Mouse (Mus musculus) cerebellum, adult 18-20 months (tissue): Measurements from ENCODE around the gene Rhox2a.
"Not testable (repeated sequence)": the region's sequence is repeated elsewhere in the genome, so short reads cannot be mapped to it uniquely, and the experiment has no call there.

Source experiments
- DNase-seq, 2 experiments: peaks; one replicate each; pipeline ENCODE4 v3.0.0; 2021

Rhox2a gene

DNA sequence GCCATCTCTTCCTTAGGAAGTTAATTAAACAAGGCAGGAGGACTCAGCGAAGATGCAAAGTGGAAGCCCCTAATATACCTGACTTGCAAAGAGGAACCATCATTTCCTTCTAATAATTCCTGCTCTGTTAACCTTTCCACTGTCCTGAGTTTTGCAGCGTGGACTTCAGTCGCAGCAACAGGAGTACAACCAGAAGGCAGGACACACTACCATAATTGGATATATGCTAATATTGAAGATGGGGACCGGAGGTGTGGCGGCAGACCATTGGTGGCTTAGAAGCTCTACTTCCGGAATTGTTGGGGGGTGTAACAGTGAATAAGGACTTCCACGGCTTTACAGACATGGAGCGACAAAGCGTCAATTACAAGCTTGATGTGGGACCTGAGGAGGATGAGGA is at the start of gene Rhox2a:
Gene Rhox2a, plus strand, starts transcription at position 301 of the 400 bp plus-strand sequence.
- not testable (repeated sequence) for DNase-seq

DNA sequence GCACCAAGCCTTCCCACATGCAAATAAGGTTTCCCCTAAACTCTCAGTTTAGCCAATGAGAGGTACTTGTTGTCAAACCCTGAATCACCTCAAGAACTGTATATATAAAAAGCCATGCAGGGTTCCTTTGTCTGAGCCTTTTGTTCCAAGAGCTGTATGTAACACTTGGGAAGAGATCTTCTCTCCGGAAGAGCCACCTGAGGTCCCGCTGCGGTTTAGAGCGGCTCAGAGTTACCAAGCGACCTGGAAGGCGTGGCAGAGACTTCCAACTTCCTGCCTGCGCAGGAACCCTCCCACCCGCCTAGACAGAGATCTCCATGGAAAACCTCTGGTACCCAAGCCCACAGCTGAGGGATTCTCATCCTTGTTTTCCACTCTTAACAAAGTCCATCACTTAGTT is 46.1 kb upstream of the Rhox2a start:
- no peak for DNase-seq

DNA sequence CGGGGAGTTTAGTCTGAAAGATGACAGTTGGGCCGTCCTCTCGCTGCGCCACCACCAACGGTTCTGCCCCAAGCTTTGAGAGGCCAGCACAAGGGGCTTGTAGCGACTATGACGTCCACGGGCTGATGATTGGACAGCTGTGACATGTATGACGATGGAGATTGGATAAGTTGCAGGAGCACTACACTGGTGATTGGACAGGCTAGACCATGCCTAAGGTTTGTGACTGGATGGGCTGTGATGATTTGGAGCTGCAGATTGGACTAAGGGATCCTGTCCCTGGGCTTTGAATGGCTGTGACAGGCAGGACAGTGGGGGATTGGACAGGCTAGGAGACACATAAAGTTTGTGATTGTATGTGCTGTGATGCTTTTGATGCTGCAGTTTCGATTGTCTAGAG is 33.8 kb upstream of the Rhox2a start, which contains the start of gene Gm9:
Gene Gm9, minus strand, starts transcription at position 101 of the 400 bp plus-strand sequence.
- DNase-seq, result no peak

DNA sequence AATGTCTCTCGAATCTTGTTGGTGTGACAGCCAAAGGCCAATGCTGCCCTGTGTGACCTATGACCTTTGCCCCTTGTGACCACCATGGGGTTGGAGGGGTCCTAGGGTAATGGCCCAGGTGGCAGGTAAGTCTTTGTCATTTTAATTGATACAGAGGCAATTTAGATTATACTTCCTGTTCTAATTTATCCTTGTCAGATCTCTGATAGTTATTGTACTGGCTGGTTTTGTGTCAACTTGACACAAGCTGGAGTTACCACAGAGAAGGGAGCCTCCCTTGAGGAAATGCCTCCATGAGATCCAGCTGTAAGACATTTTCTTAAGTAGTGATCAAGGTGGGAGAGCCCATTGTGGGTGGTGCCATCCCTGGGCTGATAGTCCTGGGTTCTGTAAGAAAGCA is 22.6 kb upstream of the Rhox2a start, which contains the start of gene Rhox1:
Gene Rhox1, minus strand, starts transcription at position 101 of the 400 bp plus-strand sequence.
- not testable (repeated sequence) for DNase-seq

DNA sequence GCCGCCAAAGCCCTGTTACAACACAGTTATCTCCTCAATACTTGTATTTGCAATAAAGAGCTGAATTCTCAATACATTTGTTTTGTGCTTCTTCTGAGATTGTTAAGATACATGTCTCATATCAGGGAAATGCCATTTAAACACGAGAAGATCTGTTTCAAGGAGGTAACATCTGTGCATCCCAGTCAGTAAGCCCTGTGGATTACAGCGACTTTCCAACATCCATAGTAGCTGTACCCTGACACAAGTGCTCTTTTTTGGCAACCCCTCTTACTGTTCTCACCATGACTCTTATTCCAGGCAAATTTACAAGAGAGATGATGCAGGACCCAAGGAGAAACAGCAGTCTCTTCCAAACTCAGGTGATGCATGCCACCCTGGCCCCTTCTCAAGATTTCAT is 4.8 kb downstream of the Rhox2a start, which contains the start of gene Rhox3a:
Gene Rhox3a, plus strand, starts transcription at position 301 of the 400 bp plus-strand sequence.
- DNase-seq, result not testable (repeated sequence)

- not testable (repeated sequence) for DNase-seq
These were observed 20.3 kb downstream of the Rhox2a start, which contains the start of gene Rhox4a for GRCm38 (mm10) chrX:37265038-37265437. Gene Rhox4a (plus strand): TSS chrX:37265338.
